ENCODE assay signal across 26 mouse cellular contexts in the genomic region with DNA sequence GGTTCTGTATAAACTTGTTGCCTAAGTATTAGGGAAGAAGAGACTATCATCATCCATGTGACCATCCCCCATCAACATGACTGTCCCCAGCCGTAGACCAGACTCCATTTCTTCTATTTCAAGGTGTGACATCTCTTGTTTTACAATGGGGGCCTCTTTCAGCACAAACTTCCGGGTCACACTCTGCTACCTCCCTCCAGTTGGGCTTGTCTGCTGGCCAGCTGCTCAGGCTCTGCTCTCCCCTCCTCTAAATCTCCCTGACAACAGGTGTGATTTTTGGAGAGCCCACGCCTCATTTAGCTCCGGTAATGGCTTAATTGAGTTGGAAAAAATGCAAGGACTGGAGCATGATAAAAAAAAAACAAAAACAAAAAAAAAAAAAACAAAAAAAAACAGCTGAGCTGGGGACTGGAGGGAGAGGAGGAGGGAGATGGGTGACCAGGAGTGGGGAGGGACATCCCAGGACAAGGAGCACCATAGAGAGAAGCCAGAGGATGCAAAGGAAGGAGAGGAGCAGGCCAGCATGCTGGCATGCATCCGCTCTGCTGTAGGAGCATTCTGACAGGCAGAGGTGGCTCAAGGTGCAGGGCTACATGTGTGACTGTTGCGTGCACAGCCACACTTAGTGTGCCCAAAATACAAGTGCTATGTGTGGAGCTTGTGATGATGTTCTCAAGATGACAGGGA. TPM values are rescaled to one million over a fixed set of nuclear protein-coding genes. Genes with fewer than 3 reads are reported as not detected.
DNase-seq lines count a peak whose midpoint lies in the region; ATAC-seq lines count a peak whose summit lies in the region.
"Had no signal": no experiment of that assay in that cellular context is flagged by ENCODE, and none has a peak within 500 bp of the region (broad histone marks: within the 10 kb centered on the region; RNA-seq: fewer than 3 reads in every experiment).

No protein-coding gene starts in this region.

- no peak overlapping the region for H3K4me2 ChIP-seq in kidney, embryonic 15.5 days
- H3K4me2 ChIP-seq: embryonic facial prominence, embryonic 13.5 days; forebrain, embryonic 12.5 days; forebrain, embryonic 15.5 days; heart, embryonic 11.5 days; hindbrain, embryonic 12.5 days; hindbrain, embryonic 15.5 days had no signal

- H3K4me3 ChIP-seq in kidney, embryonic 15.5 days (replicated peaks) = no peak overlapping the region
- H3K4me3 ChIP-seq: embryonic facial prominence, embryonic 10.5 days; embryonic facial prominence, embryonic 13.5 days; erythroblast, embryonic 14.5 days; forebrain, embryonic 12.5 days; forebrain, embryonic 15.5 days; heart, adult 2 months; hindbrain, embryonic 12.5 days; hindbrain, embryonic 15.5 days had no signal

- H3K27ac ChIP-seq in kidney, embryonic 15.5 days = peak overlapping the region; percentile 45; the same call in 1 of the 2 replicates
- H3K27ac ChIP-seq: embryonic facial prominence, embryonic 10.5 days; embryonic facial prominence, embryonic 13.5 days; forebrain, embryonic 12.5 days; forebrain, embryonic 15.5 days; heart, adult 2 months; hindbrain, embryonic 12.5 days; hindbrain, embryonic 15.5 days had no signal

- H3K36me3 ChIP-seq in kidney, embryonic 15.5 days = no peaks in the 10 kb centered on the region
- H3K36me3 ChIP-seq: embryonic facial prominence, embryonic 10.5 days; embryonic facial prominence, embryonic 13.5 days; forebrain, embryonic 12.5 days; forebrain, embryonic 15.5 days; hindbrain, embryonic 12.5 days; hindbrain, embryonic 15.5 days had no signal

- H3K27me3 ChIP-seq in kidney, embryonic 15.5 days = no peaks in the 10 kb centered on the region
- H3K27me3 ChIP-seq: embryonic facial prominence, embryonic 13.5 days; forebrain, embryonic 12.5 days; forebrain, embryonic 15.5 days; hindbrain, embryonic 12.5 days; hindbrain, embryonic 15.5 days had no signal

- WGBS in kidney, embryonic 15.5 days = 28% methylated on average over 6 of the region's 6 CpGs

- H3K9ac ChIP-seq in kidney, embryonic 15.5 days = no peak overlapping the region
- H3K9ac ChIP-seq: embryonic facial prominence, embryonic 13.5 days; forebrain, embryonic 12.5 days; forebrain, embryonic 15.5 days; hindbrain, embryonic 12.5 days; hindbrain, embryonic 15.5 days had no signal

- no peaks in the 10 kb centered on the region for H3K9me3 ChIP-seq in kidney, embryonic 15.5 days (replicated peaks)
- H3K9me3 ChIP-seq: embryonic facial prominence, embryonic 10.5 days; embryonic facial prominence, embryonic 13.5 days; forebrain, embryonic 12.5 days; forebrain, embryonic 15.5 days; hindbrain, embryonic 12.5 days; hindbrain, embryonic 15.5 days had no signal

- H3K4me1 ChIP-seq in kidney, embryonic 15.5 days = peaks cover 23% of the 10 kb centered on the region
- H3K4me1 ChIP-seq: embryonic facial prominence, embryonic 13.5 days; forebrain, embryonic 12.5 days; forebrain, embryonic 15.5 days; hindbrain, embryonic 12.5 days; hindbrain, embryonic 15.5 days had no signal

- peak; percentile 63 for ATAC-seq in kidney, embryonic 15.5 days (replicated peaks; ENCODE audit: low FRiP score)
- ATAC-seq: activated CD4-positive, CD25-positive, alpha-beta regulatory T cell, adult 4 months; forebrain, embryonic 15.5 days had no signal

- DNase-seq in kidney, adult 11 months = no peak
- peak; percentile 18 for DNase-seq in kidney, postnatal 10 days
- DNase-seq in kidney, postnatal 36 days = no peak
- DNase-seq in A20 (ENCODE audit: low read depth, low spot score) = peak; percentile 48
- DNase-seq in natural killer cell, adult 2 months (ENCODE audit: low spot score in 2 of 2) = no peak
- DNase-seq: adrenal gland, adult 8-10 months; adrenal gland, postnatal 25 days; cerebellum, adult 11-12 months; cerebellum, adult 8-10 months; cerebellum, postnatal 10 days; cerebellum, postnatal 36 days; embryo, embryonic 11 days; gastrocnemius, postnatal 25 days; heart, adult 2 months had no signal

RNA-seq across cellular contexts. Expression of a gene that starts 35.2 kb away (rescaled TPM):
- 0.58 and 0.64 TPM in 2 replicates for polyA plus RNA-seq in kidney, embryonic 15.5 days (2015; fragmentation: Nextera tagmentation; extraction: Ambion mirVana)
- polyA plus RNA-seq: activated CD4-positive, CD25-positive, alpha-beta regulatory T cell, adult 4 months; erythroblast, embryonic 14.5 days; heart, adult 2 months; heart, embryonic 14.5 days; heart, postnatal 0 days had no signal

Comparison
In these comparisons a context has a peak if more than half of its experiments do, and no peak if none do; other contexts are left out.
1. DNase-seq: peak in kidney, postnatal 10 days (single experiment) and A20 (single experiment); none in kidney, adult 11 months (single experiment), kidney, postnatal 36 days (0 of 2) and natural killer cell, adult 2 months (0 of 2).